Comparison of ENCODE assay signal across 8 mouse cellular contexts in the genomic region with DNA sequence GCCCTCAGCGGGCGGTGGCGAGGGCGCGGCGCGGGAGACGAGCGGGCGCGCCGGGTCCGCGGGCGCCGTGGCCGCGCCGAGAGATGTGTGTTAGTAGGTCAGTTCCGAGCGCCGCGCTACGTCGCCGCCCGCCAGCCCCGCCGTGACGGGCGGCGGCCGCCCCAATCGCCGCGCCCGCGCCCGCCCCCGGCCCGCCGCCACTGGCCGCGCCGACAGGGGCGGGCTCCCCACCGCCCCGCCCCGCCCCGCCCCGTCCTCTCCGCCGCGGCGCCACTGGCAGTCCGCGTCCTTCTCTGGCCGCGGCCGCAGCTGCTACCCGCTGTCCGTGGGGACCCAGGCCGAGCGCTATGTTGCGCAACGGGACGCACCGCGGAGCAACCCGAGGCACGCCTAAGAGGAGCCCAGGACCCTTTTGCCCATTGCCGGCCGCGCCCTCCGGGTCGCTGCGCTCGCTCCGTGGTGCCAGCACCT. TPM values are rescaled to one million over a fixed set of nuclear protein-coding genes. Genes with fewer than 3 reads are reported as not detected.
DNase-seq lines count a peak whose midpoint lies in the region; ATAC-seq lines count a peak whose summit lies in the region.

A gene (minus strand): TSS at position 123 of the 471 bp plus-strand sequence.

- peaks cover 6% of the 10 kb centered on the region; the same call in 1 of the 2 replicates for H3K9me3 ChIP-seq in erythroblast, embryonic 14.5 days (ENCODE audit: control insufficient read depth, low read length)
- no peaks in the 10 kb centered on the region for H3K9me3 ChIP-seq in limb, embryonic 12.5 days
- H3K9me3 ChIP-seq in midbrain, embryonic 12.5 days, result no peaks in the 10 kb centered on the region

- H3K4me3 ChIP-seq in erythroblast, embryonic 14.5 days (replicated peaks), result peak within 1 kb of the TSS; percentile 62
- peak within 1 kb of the TSS; percentile 91 for H3K4me3 ChIP-seq in limb, embryonic 12.5 days (replicated peaks)
- peak within 1 kb of the TSS; percentile 87 for H3K4me3 ChIP-seq in midbrain, embryonic 12.5 days

- H3K9ac ChIP-seq in limb, embryonic 12.5 days (replicated peaks), result peak within 1 kb of the TSS; percentile 91
- peak within 1 kb of the TSS; percentile 81 for H3K9ac ChIP-seq in midbrain, embryonic 12.5 days (replicated peaks)

- peak within 1 kb of the TSS; percentile 95 for H3K27ac ChIP-seq in limb, embryonic 12.5 days
- H3K27ac ChIP-seq in midbrain, embryonic 12.5 days (replicated peaks), result peak within 1 kb of the TSS; percentile 94

- H3K36me3 ChIP-seq in erythroblast, embryonic 14.5 days (ENCODE audit: control insufficient read depth), result no peaks in the 10 kb centered on the region
- no peaks in the 10 kb centered on the region for H3K36me3 ChIP-seq in limb, embryonic 12.5 days
- H3K36me3 ChIP-seq in midbrain, embryonic 12.5 days, result no peaks in the 10 kb centered on the region

- WGBS in limb, embryonic 12.5 days, result 0% methylated on average over 42 of the region's 79 CpGs
- under 1% methylated on average over 37 of the region's 79 CpGs for WGBS in midbrain, embryonic 12.5 days

- H3K27me3 ChIP-seq in erythroblast, embryonic 14.5 days (ENCODE audit: control insufficient read depth), result peaks cover 75% of the 10 kb centered on the region
- peaks cover 17% of the 10 kb centered on the region for H3K27me3 ChIP-seq in limb, embryonic 12.5 days
- H3K27me3 ChIP-seq in midbrain, embryonic 12.5 days, result peaks cover 38% of the 10 kb centered on the region

- H3K4me1 ChIP-seq in erythroblast, embryonic 14.5 days (ENCODE audit: control insufficient read depth), result peaks cover 18% of the 10 kb centered on the region
- H3K4me1 ChIP-seq in limb, embryonic 12.5 days (replicated peaks), result peaks cover 29% of the 10 kb centered on the region
- H3K4me1 ChIP-seq in midbrain, embryonic 12.5 days, result peaks cover 32% of the 10 kb centered on the region

- DNase-seq in embryo, embryonic 11.5 days (ENCODE audit: low read depth, low spot score), result peak; percentile 60
- DNase-seq in heart, adult 18-20 months, result peak; percentile 89 to 91
- peak; percentile 78 for DNase-seq in kidney, adult 11 months
- peak; percentile 41 for DNase-seq in spleen, adult 12 weeks (ENCODE audit: low spot score)

- peak within 1 kb of the TSS; percentile 97 for H3K4me2 ChIP-seq in limb, embryonic 12.5 days
- peak within 1 kb of the TSS; percentile 96 for H3K4me2 ChIP-seq in midbrain, embryonic 12.5 days (replicated peaks)

- no peak for ATAC-seq in erythroblast, adult 5-6 weeks (replicated peaks; ENCODE audit: low FRiP score, poor library complexity, severe bottlenecking)
- ATAC-seq in limb, embryonic 12.5 days (ENCODE audit: insufficient number of reproducible peaks, insufficient read depth, low FRiP score, low TSS enrichment, low read depth), result peak; percentile 80
- peak; percentile 88 for ATAC-seq in midbrain, embryonic 12.5 days (ENCODE audit: low FRiP score, low read depth)

RNA-seq across cellular contexts. Expression of the gene that starts here (rescaled TPM):
- 0.05 and 0.08 TPM in 2 replicates for polyA plus RNA-seq in erythroblast, embryonic 14.5 days (2012)
- 9.0 and 9.6 TPM in 2 replicates for total RNA-seq in erythroblast, adult 5-6 weeks (2015; ENCODE audit: low replicate concordance)
- total RNA-seq in erythroblast, adult 5-6 weeks (2017; ENCODE audit: low replicate concordance), result 2.9 and 5.0 TPM in 2 replicates
- 10 to 100 TPM; 33.9 to 36.7 TPM for total RNA-seq in heart, adult 18-20 months (2021)
- 30.1 and 31.6 TPM in 2 replicates for polyA plus RNA-seq in limb, embryonic 12.5 days (2016; fragmentation: Nextera tagmentation; extraction: Ambion mirVana)
- polyA plus RNA-seq in midbrain, embryonic 12.5 days (2016; fragmentation: Nextera tagmentation; extraction: Ambion mirVana), result 28.2 and 28.5 TPM in 2 replicates

Comparison
In these comparisons a context has a peak if more than half of its experiments do, and no peak if none do; other contexts are left out.
1. RNA of the gene that starts here (polyA plus RNA-seq): 30.1 to 31.6 TPM in limb, embryonic 12.5 days and 28.2 to 28.5 TPM in midbrain, embryonic 12.5 days; 0.05 to 0.08 TPM in erythroblast, embryonic 14.5 days; every median in the first group is over 10 times any median in the second.
2. Peak in every context shown above with its lines, with median percentiles within 50 percentile points of each other: H3K4me3 ChIP-seq and DNase-seq.